Mouse (Mus musculus) limb, embryonic 14.5 days (tissue): ENCODE measurements around the gene Plxna4. TPM values are rescaled to one million over a fixed set of nuclear protein-coding genes. Genes with fewer than 3 reads are reported as not detected.

ENCODE experiments used
- ATAC-seq: fragments of 200-750 bp; cut with Nextera tagmentation; 2 replicates; pipeline ENCODE4 v1.8.0; 2017; ENCODE audit warnings: low read depth, moderate number of reproducible peaks, moderate TSS enrichment; ENCODE audit not compliant: low FRiP score
- DNase-seq: peaks from one replicate; pipeline ENCODE4 v3.0.0-alpha.2; 2015; ENCODE audit warnings: low spot score
- H3K27ac ChIP-seq: fragments of 300-500 bp; sonication (generic); replicated peaks from 2 replicates; pipeline ENCODE4 v1.5.1; 2014; ENCODE audit warnings: low read depth, mild to moderate bottlenecking, low read length, moderate library complexity, mixed read lengths
- H3K27me3 ChIP-seq: fragments of 300-500 bp; sonication (generic); 2 replicates; pipeline ENCODE4 v1.6.1; 2014; ENCODE audit warnings: low read length, mixed read lengths; ENCODE audit not compliant: control insufficient read depth, insufficient read depth
- H3K36me3 ChIP-seq: fragments of 300-500 bp; sonication (generic); 2 replicates; pipeline ENCODE4 v1.6.1; 2014; ENCODE audit warnings: mild to moderate bottlenecking, low read length, moderate library complexity, mixed read lengths; ENCODE audit not compliant: control insufficient read depth, insufficient read depth
- H3K4me1 ChIP-seq: fragments of 300-500 bp; sonication (generic); 2 replicates; pipeline ENCODE4 v1.6.1; 2014; ENCODE audit warnings: antibody characterized with exemption, low read length, mixed read lengths; ENCODE audit not compliant: control insufficient read depth, insufficient read depth
- H3K4me2 ChIP-seq: fragments of 300-500 bp; sonication (generic); replicated peaks from 2 replicates; pipeline ENCODE4 v1.6.1; 2014; ENCODE audit warnings: low read depth, mild to moderate bottlenecking, low read length, moderate library complexity; ENCODE audit not compliant: severe bottlenecking
- H3K4me3 ChIP-seq: fragments of 300-500 bp; sonication (generic); replicated peaks from 2 replicates; pipeline ENCODE4 v1.5.1; 2014; ENCODE audit warnings: low read length
- H3K9ac ChIP-seq: fragments of 300-500 bp; sonication (generic); 2 replicates; pipeline ENCODE4 v1.6.1; 2014; ENCODE audit warnings: mild to moderate bottlenecking, low read depth, low read length, moderate library complexity; ENCODE audit not compliant: severe bottlenecking
- H3K9me3 ChIP-seq: fragments of 300-500 bp; sonication (generic); 2 replicates; pipeline ENCODE4 v1.6.1; 2016; ENCODE audit warnings: low read length; ENCODE audit not compliant: control insufficient read depth
- POLR2A ChIP-seq: fragments of 200-500 bp; IDR thresholded peaks from 2 replicates; pipeline ENCODE4 v1.8.0; 2012; ENCODE audit warnings: inconsistent platforms, mild to moderate bottlenecking, moderate library complexity, borderline replicate concordance; ENCODE audit not compliant: insufficient read depth, insufficient read length; ENCODE audit errors: extremely low read depth
- WGBS: fragments of 180-500 bp; shearing (Covaris S2); extraction: QIAGEN DNeasy Blood & Tissue Kit; methylation state at CpG from one replicate; pipeline ENCODE4 v1.1.7; 2014; 5-methylcytosine and 5-hydroxymethylcytosine counted together
- polyA plus RNA-seq, 2 experiments: library from polyadenylated mRNA; depleted of rRNA in 1 of 2; stranded (reverse) in 1 of 2; unstranded in 1 of 2; fragments of >200 nt; fragmentation: Nextera tagmentation in 1 of 2; extraction: Ambion mirVana in 1 of 2; gene quantifications; 2 replicates each; pipeline versions ENCODE4 v1.2.1 to v1.2.3; 2012 to 2014

The Plxna4 gene
- polyA plus RNA-seq, 2 experiments: 4.4 to 6.4 TPM

DNA sequence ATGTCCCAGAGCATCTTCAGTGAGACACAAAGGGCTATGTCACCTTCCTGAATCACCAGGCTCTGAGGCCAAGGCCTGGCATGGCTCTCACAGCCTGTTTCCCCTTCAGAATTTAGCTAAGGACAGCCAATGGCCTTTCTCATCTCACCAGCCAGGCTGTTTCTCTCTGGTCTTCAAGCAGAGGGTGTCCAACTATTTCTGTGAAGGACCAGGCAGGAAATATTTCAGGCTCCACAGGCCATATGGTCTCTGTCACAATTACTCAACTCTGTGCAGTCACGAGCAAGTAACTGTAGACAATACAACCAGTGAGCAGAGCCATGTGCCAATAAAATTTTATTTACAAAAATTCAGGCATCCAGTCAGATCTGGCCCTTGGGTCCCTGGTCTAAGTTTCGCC lies 388.4 kb downstream of the Plxna4 start:
- no peak for ATAC-seq
- Histone ChIP-seq H3K27me3 (no peaks in the 10 kb centered on the region), H3K4me3 (no peak overlapping the region), H3K9me3 (no peaks in the 10 kb centered on the region), H3K36me3 (no peaks in the 10 kb centered on the region), H3K4me1 (peaks cover 11% of the 10 kb centered on the region; the same call in 1 of the 2 replicates), H3K4me2 (no peak overlapping the region), H3K27ac (no peak overlapping the region), H3K9ac (no peak overlapping the region)
- TF ChIP-seq POLR2A: no peak
- WGBS: 39% methylated on average over 2 of the region's 2 CpGs
- no peak for DNase-seq

DNA sequence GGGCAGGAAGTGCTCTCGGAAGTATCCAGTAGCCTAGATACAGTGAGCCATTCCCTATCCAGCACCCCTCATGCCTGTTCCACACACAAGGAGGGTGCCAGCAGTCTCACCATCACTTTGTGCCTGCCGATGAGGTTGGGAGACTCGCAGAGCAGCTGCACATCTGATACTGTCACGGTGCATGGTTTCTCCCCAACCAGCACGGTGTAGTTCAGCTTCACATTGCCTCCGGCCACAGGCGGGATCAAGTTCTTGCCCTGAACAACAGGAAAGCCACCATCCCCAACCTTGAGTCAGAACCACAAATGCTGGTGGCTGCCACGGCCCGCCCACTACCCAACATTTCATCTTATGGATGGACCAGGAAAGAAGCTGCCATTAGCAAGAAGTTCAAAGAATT lies 391.1 kb downstream of the Plxna4 start:
- Histone ChIP-seq H3K4me1 (no peaks in the 10 kb centered on the region), H3K4me3 (no peak overlapping the region), H3K9me3 (no peaks in the 10 kb centered on the region), H3K36me3 (no peaks in the 10 kb centered on the region), H3K9ac (no peak overlapping the region), H3K4me2 (no peak overlapping the region), H3K27ac (no peak overlapping the region), H3K27me3 (no peaks in the 10 kb centered on the region)
- 78% methylated on average over 9 of the region's 9 CpGs for WGBS
- TF ChIP-seq POLR2A: no peak
- DNase-seq: no peak
- no peak for ATAC-seq

DNA sequence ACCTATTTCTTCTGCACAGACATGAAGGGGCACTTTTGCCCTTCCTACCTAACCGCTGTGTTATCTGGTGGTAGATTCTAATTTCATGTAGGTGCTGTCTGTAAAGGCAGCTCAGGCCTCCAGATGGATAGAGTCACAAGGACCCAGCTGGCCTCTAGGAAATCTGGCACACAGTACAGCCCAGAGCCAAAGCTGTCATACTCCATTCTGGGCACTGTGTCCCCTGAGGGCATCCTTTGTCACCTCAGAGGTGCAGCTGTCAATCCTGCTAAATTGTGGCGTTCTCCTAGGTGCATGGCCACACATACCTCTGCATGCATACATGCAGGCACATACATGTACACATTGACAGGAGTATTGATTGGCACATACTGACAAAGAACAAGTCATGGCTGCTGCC lies 394.9 kb downstream of the Plxna4 start:
- no peak for DNase-seq
- no peak overlapping the region for H3K4me3 ChIP-seq
- no peak for TF ChIP-seq POLR2A
- no peaks in the 10 kb centered on the region for H3K27me3 ChIP-seq
- 84% methylated on average over 2 of the region's 2 CpGs for WGBS
- H3K9me3 ChIP-seq: no peaks in the 10 kb centered on the region
- H3K36me3 ChIP-seq: no peaks in the 10 kb centered on the region
- peaks cover 12% of the 10 kb centered on the region for H3K4me1 ChIP-seq
- no peak overlapping the region for H3K9ac ChIP-seq
- no peak overlapping the region for H3K4me2 ChIP-seq
- H3K27ac ChIP-seq: no peak overlapping the region
- no peak for ATAC-seq

DNA sequence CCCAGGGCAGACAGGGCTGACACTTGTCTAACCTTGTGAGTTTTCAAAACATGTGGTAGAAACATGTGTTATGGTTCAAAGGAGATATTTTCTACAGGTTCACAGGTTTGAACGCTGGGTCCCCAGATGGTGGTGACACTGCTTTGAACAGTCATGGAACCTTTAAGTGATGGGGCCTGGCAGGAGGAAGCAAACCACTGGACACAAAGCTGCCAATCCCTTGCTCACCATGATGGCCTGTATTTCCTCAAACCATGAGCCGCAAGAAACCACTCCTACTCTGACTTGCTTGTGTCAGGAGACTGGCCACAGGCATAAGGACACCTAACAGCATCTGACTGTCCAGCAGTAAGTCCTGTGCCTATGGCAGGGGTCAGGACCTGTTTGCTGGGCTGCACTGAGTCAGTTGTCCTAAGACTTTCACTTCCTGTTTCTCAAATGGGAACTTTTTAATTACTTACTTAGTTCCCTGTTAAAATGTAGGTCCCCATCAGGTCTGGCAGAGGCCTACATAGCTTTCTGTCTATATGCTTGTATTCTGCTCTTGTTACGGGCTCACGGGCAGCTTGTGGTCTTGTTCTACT lies 403.5 kb downstream of the Plxna4 start:
- Histone ChIP-seq H3K27ac (no peak overlapping the region), H3K9ac (no peak overlapping the region), H3K4me3 (no peak overlapping the region), H3K36me3 (0 out of 2 replicates have a peak, but pooled peaks cover 4% of the 10 kb centered on the region), H3K9me3 (no peaks in the 10 kb centered on the region), H3K4me2 (no peak overlapping the region), H3K27me3 (no peaks in the 10 kb centered on the region), H3K4me1 (peaks cover 23% of the 10 kb centered on the region)
- no peak for TF ChIP-seq POLR2A
- DNase-seq (no peak), ATAC-seq (no peak)
- 76% methylated on average over 4 of the region's 4 CpGs for WGBS

DNA sequence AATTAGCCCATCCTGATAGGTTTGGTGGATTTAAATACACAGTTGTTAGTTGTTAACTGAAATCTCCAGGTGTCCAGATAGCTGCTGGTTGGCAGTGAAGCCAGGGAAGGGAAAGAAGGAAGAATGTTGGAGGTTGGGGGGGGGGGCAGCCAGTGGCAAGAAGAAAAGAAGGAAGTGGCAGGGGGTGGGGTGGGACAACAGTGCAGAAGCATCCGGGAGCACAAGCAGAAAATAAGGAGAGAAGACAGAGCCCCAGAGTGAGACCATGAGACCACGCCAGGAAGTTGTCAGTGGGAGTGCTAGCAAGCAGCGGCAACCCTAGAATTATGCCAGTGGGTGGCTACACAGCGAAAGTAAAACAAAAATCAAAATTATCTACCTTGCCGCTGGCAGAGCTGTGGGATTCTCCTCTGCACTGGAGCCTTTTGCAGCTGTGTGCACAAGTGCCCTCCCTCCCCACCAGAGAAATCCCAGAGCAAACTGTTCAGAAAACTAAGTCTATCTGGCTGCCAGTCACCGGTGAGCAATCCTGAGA lies 404.3 kb downstream of the Plxna4 start:
- no peaks in the 10 kb centered on the region for H3K27me3 ChIP-seq
- TF ChIP-seq POLR2A: no peak
- H3K9ac ChIP-seq: no peak overlapping the region
- H3K36me3 ChIP-seq: 0 out of 2 replicates have a peak, but pooled peaks cover 4% of the 10 kb centered on the region
- H3K9me3 ChIP-seq: no peaks in the 10 kb centered on the region
- WGBS: 69% methylated on average over 6 of the region's 6 CpGs
- no peak overlapping the region for H3K27ac ChIP-seq
- no peak for DNase-seq
- no peak overlapping the region for H3K4me3 ChIP-seq
- no peak for ATAC-seq
- H3K4me1 ChIP-seq: peaks cover 22% of the 10 kb centered on the region
- H3K4me2 ChIP-seq: no peak overlapping the region
